8 mouse cellular contexts compared by ENCODE assay signal in the genomic region with DNA sequence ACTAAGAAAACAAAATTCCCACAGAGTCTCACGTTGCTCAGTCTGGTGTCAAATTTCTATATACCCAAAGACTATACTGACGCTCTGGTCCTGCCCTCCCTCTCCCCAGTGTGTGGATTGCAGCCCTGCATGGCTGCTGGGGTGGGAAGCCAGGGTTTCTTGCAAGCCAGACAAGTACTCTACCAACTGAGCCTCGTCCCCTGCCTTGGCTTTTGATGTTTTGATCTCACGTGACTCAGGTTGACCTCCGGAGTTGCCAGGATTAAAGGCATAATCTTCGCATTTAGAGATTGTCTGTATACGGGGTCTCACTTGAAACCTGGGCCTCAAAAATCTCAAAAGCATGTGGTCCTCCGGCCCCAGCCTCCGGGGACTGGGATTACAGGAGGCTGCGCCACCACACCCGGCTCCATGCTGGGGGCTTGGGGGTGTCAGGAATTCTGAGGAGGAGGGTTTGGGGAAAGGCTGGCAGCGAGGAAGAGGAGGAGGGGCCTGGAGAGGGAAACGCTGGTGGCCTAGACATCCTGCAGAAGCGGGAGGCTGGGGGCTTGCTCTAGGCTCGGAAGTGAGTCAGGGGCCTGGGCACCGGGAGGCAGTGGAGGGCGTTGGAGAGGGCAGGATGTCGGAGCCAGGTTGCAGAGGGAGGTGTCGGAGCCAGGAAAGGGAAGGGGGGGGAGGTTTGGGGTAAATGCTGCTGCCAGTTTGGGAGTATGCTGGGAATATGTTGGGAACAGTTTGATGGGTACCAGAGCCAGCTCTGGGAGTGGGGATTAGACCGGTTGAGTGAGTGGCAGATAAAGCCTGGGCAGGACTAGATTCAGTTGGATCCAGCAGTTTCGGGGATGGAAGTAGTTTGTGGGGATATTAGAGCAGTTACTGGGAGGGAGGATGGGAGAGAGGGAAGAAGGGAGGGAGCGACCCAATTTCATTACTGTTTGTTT. TPM values are rescaled to one million over a fixed set of nuclear protein-coding genes. Genes with fewer than 3 reads are reported as not detected.
DNase-seq lines count a peak whose midpoint lies in the region; ATAC-seq and TF ChIP-seq lines count a peak whose summit lies in the region.

No protein-coding gene starts in this region.

- peaks cover 31% of the 10 kb centered on the region for H3K4me1 ChIP-seq in hindbrain, embryonic 10.5 days (replicated peaks)
- peaks cover 2% of the 10 kb centered on the region for H3K4me1 ChIP-seq in hindbrain, embryonic 14.5 days (replicated peaks; ENCODE audit: control insufficient read depth, insufficient read depth, low read length)
- H3K4me1 ChIP-seq in hindbrain, embryonic 13.5 days (replicated peaks): peaks cover 6% of the 10 kb centered on the region
- H3K4me1 ChIP-seq in liver, postnatal 0 days (ENCODE audit: insufficient read depth): peaks cover 3% of the 10 kb centered on the region

- peak overlapping the region; percentile 32 for H3K4me3 ChIP-seq in hindbrain, embryonic 10.5 days
- H3K4me3 ChIP-seq in hindbrain, embryonic 14.5 days (replicated peaks; ENCODE audit: low read length): no peak overlapping the region
- no peak overlapping the region for H3K4me3 ChIP-seq in hindbrain, embryonic 13.5 days
- no peak overlapping the region for H3K4me3 ChIP-seq in liver, postnatal 0 days (ENCODE audit: low read depth, low read length)

- no peaks in the 10 kb centered on the region for H3K9me3 ChIP-seq in hindbrain, embryonic 10.5 days
- no peaks in the 10 kb centered on the region for H3K9me3 ChIP-seq in hindbrain, embryonic 14.5 days (ENCODE audit: control insufficient read depth, low read length)
- H3K9me3 ChIP-seq in hindbrain, embryonic 13.5 days: no peaks in the 10 kb centered on the region
- H3K9me3 ChIP-seq in liver, postnatal 0 days (ENCODE audit: low read length): no peaks in the 10 kb centered on the region

- H3K27ac ChIP-seq in hindbrain, embryonic 10.5 days: peak overlapping the region; percentile 60; the same call in 1 of the 2 replicates
- no peak overlapping the region for H3K27ac ChIP-seq in hindbrain, embryonic 14.5 days
- no peak overlapping the region for H3K27ac ChIP-seq in hindbrain, embryonic 13.5 days
- no peak overlapping the region for H3K27ac ChIP-seq in liver, postnatal 0 days (ENCODE audit: low read depth)

- H3K9ac ChIP-seq in hindbrain, embryonic 14.5 days: no peak overlapping the region
- H3K9ac ChIP-seq in hindbrain, embryonic 13.5 days: 0 out of 2 replicates have a peak overlapping the region, but pooled peaks have one; percentile 5
- no peak overlapping the region; the same call in 1 of the 2 replicates for H3K9ac ChIP-seq in liver, postnatal 0 days (replicated peaks)

- no peak overlapping the region for H3K4me2 ChIP-seq in hindbrain, embryonic 14.5 days (replicated peaks)
- no peak overlapping the region for H3K4me2 ChIP-seq in hindbrain, embryonic 13.5 days
- peak overlapping the region; percentile 36; the same call in 1 of the 2 replicates for H3K4me2 ChIP-seq in liver, postnatal 0 days (ENCODE audit: low read depth, low read length)

- DNase-seq in hindbrain, embryonic 10.5 days (ENCODE audit: low spot score): no peak
- no peak for DNase-seq in hindbrain, embryonic 14.5 days (ENCODE audit: low spot score)
- DNase-seq in embryo, embryonic 11 days: peak; percentile 67
- no peak for DNase-seq in liver, postnatal 0 days
- DNase-seq in right cerebral cortex, postnatal 25 days: no peak
- DNase-seq in urinary bladder, postnatal 25 days (ENCODE audit: low spot score): no peak
- DNase-seq in gastrocnemius, postnatal 25 days: no peak

- TF ChIP-seq CTCF in liver, postnatal 0 days (IDR thresholded peaks at IDR 0.05; ENCODE audit: low read depth): no peak

- no peaks in the 10 kb centered on the region for H3K36me3 ChIP-seq in hindbrain, embryonic 10.5 days
- H3K36me3 ChIP-seq in hindbrain, embryonic 14.5 days (replicated peaks; ENCODE audit: control insufficient read depth, insufficient read depth): no peaks in the 10 kb centered on the region
- H3K36me3 ChIP-seq in hindbrain, embryonic 13.5 days: no peaks in the 10 kb centered on the region
- no peaks in the 10 kb centered on the region for H3K36me3 ChIP-seq in liver, postnatal 0 days (replicated peaks; ENCODE audit: insufficient read depth, low read length)

- peaks cover 74% of the 10 kb centered on the region for H3K27me3 ChIP-seq in hindbrain, embryonic 10.5 days (ENCODE audit: insufficient read depth, poor library complexity, severe bottlenecking)
- peaks cover 55% of the 10 kb centered on the region for H3K27me3 ChIP-seq in hindbrain, embryonic 14.5 days (ENCODE audit: control insufficient read depth, insufficient read depth, low read length)
- H3K27me3 ChIP-seq in hindbrain, embryonic 13.5 days: peaks cover 63% of the 10 kb centered on the region
- peaks cover 6% of the 10 kb centered on the region; the same call in 1 of the 2 replicates for H3K27me3 ChIP-seq in liver, postnatal 0 days (ENCODE audit: insufficient read depth, low read length)

- TF ChIP-seq EP300 in liver, postnatal 0 days (IDR thresholded peaks at IDR 0.05; ENCODE audit: low read depth): no peak

- no peak for ATAC-seq in hindbrain, embryonic 14.5 days (ENCODE audit: low FRiP score)
- ATAC-seq in hindbrain, embryonic 13.5 days (ENCODE audit: low FRiP score): no peak
- no peak for ATAC-seq in liver, postnatal 0 days

- 12% methylated on average over 22 of the region's 22 CpGs for WGBS in hindbrain, embryonic 10.5 days
- WGBS in hindbrain, embryonic 14.5 days: 12% methylated on average over 22 of the region's 22 CpGs
- 13% methylated on average over 22 of the region's 22 CpGs for WGBS in hindbrain, embryonic 13.5 days
- 31% methylated on average over 22 of the region's 22 CpGs for WGBS in liver, postnatal 0 days (ENCODE audit: insufficient replicate concordance)

RNA-seq across cellular contexts. Expression of a gene that starts 1.5 kb away (rescaled TPM):
- polyA plus RNA-seq in hindbrain, embryonic 10.5 days (2016; fragmentation: Nextera tagmentation; extraction: Ambion mirVana): 0.39 and 0.80 TPM in 2 replicates
- polyA plus RNA-seq in hindbrain, embryonic 14.5 days (2014; fragmentation: Nextera tagmentation; extraction: Ambion mirVana): 0.79 and 0.87 TPM in 2 replicates
- 0.38 and 0.43 TPM in 2 replicates for polyA plus RNA-seq in hindbrain, embryonic 13.5 days (2015; fragmentation: Nextera tagmentation; extraction: Ambion mirVana)
- polyA plus RNA-seq in liver, postnatal 0 days (2015; fragmentation: Nextera tagmentation; extraction: Ambion mirVana): 1.1 and 1.7 TPM in 2 replicates
- total RNA-seq in gastrocnemius, postnatal 25 days (2021): under 1 TPM; 0.56 to 0.67 TPM

RNA-seq across cellular contexts. Expression of a gene that starts 6.0 kb away (rescaled TPM):
- polyA plus RNA-seq in hindbrain, embryonic 10.5 days (2016; fragmentation: Nextera tagmentation; extraction: Ambion mirVana): 9.3 and 13.6 TPM in 2 replicates
- 19.2 and 20.4 TPM in 2 replicates for polyA plus RNA-seq in hindbrain, embryonic 14.5 days (2014; fragmentation: Nextera tagmentation; extraction: Ambion mirVana)
- polyA plus RNA-seq in hindbrain, embryonic 13.5 days (2015; fragmentation: Nextera tagmentation; extraction: Ambion mirVana): 16.1 TPM in 2 replicates
- polyA plus RNA-seq in liver, postnatal 0 days (2015; fragmentation: Nextera tagmentation; extraction: Ambion mirVana): 1.8 and 2.0 TPM in 2 replicates
- 10 to 100 TPM; 13.2 to 13.8 TPM for total RNA-seq in gastrocnemius, postnatal 25 days (2021)

RNA-seq across cellular contexts. Expression of a gene that starts 43.5 kb away (rescaled TPM):
- polyA plus RNA-seq in hindbrain, embryonic 10.5 days (2016; fragmentation: Nextera tagmentation; extraction: Ambion mirVana): 2.4 and 3.8 TPM in 2 replicates
- 2.6 and 3.6 TPM in 2 replicates for polyA plus RNA-seq in hindbrain, embryonic 14.5 days (2014; fragmentation: Nextera tagmentation; extraction: Ambion mirVana)
- 3.2 and 3.5 TPM in 2 replicates for polyA plus RNA-seq in hindbrain, embryonic 13.5 days (2015; fragmentation: Nextera tagmentation; extraction: Ambion mirVana)
- 0.94 and 1.1 TPM in 2 replicates for polyA plus RNA-seq in liver, postnatal 0 days (2015; fragmentation: Nextera tagmentation; extraction: Ambion mirVana)
- 1 to 10 TPM; 1.7 to 1.9 TPM for total RNA-seq in gastrocnemius, postnatal 25 days (2021)

RNA-seq across cellular contexts. Expression of a gene that starts 43.6 kb away (rescaled TPM):
- 68.8 and 71.4 TPM in 2 replicates for polyA plus RNA-seq in hindbrain, embryonic 10.5 days (2016; fragmentation: Nextera tagmentation; extraction: Ambion mirVana)
- polyA plus RNA-seq in hindbrain, embryonic 14.5 days (2014; fragmentation: Nextera tagmentation; extraction: Ambion mirVana): 34.2 and 38.8 TPM in 2 replicates
- 43.9 and 44.9 TPM in 2 replicates for polyA plus RNA-seq in hindbrain, embryonic 13.5 days (2015; fragmentation: Nextera tagmentation; extraction: Ambion mirVana)
- polyA plus RNA-seq in liver, postnatal 0 days (2015; fragmentation: Nextera tagmentation; extraction: Ambion mirVana): 51.6 and 52.5 TPM in 2 replicates
- total RNA-seq in gastrocnemius, postnatal 25 days (2021): 10 to 100 TPM in 1 of 2 experiments, 1 to 10 TPM in 1; 8.8 to 10.6 TPM

RNA-seq across cellular contexts. Expression of a gene that starts 53.0 kb away (rescaled TPM):
- polyA plus RNA-seq in hindbrain, embryonic 10.5 days (2016; fragmentation: Nextera tagmentation; extraction: Ambion mirVana): 0.09 and 0.10 TPM in 2 replicates
- 0.98 and 1.1 TPM in 2 replicates for polyA plus RNA-seq in hindbrain, embryonic 14.5 days (2014; fragmentation: Nextera tagmentation; extraction: Ambion mirVana)
- polyA plus RNA-seq in hindbrain, embryonic 13.5 days (2015; fragmentation: Nextera tagmentation; extraction: Ambion mirVana): 0.32 and 0.50 TPM in 2 replicates
- polyA plus RNA-seq in liver, postnatal 0 days (2015; fragmentation: Nextera tagmentation; extraction: Ambion mirVana): not detected in 2 replicates
- total RNA-seq in gastrocnemius, postnatal 25 days (2021): not detected
